Mouse (Mus musculus) stomach, embryonic 16.5 days (tissue): ENCODE results near the gene Prpsap2. TPM values are rescaled to one million over a fixed set of nuclear protein-coding genes. Genes with fewer than 3 reads are reported as not detected.

Source experiments
- ATAC-seq: fragments of 200-750 bp; cut with Nextera tagmentation; 2 replicates; pipeline ENCODE4 v1.8.0; 2017; ENCODE audit warnings: moderate number of reproducible peaks, moderate TSS enrichment; ENCODE audit not compliant: insufficient read depth, low FRiP score
- H3K27ac ChIP-seq: fragments of 300-500 bp; sonication (generic); 2 replicates; pipeline ENCODE4 v1.5.1; 2014; ENCODE audit warnings: low read length
- H3K27me3 ChIP-seq: fragments of 300-500 bp; sonication (generic); 2 replicates; pipeline ENCODE4 v1.6.1; 2014; ENCODE audit warnings: low read length, control low read depth, mixed read lengths; ENCODE audit not compliant: control insufficient read depth, insufficient read depth
- H3K36me3 ChIP-seq: fragments of 300-500 bp; sonication (generic); 2 replicates; pipeline ENCODE4 v1.6.1; 2014; ENCODE audit warnings: low read length; ENCODE audit not compliant: control insufficient read depth, insufficient read depth
- H3K4me1 ChIP-seq: fragments of 300-500 bp; sonication (generic); 2 replicates; pipeline ENCODE4 v1.6.1; 2014; ENCODE audit warnings: low read length, control low read depth, mixed read lengths; ENCODE audit not compliant: control insufficient read depth, insufficient read depth
- H3K4me2 ChIP-seq: fragments of 300-500 bp; sonication (generic); 2 replicates; pipeline ENCODE4 v1.6.1; 2014; ENCODE audit warnings: low read depth, low read length, mixed read lengths
- H3K4me3 ChIP-seq: fragments of 300-500 bp; sonication (generic); replicated peaks from 2 replicates; pipeline ENCODE4 v1.5.1; 2014; ENCODE audit warnings: mild to moderate bottlenecking, low read length
- H3K9ac ChIP-seq: fragments of 300-500 bp; sonication (generic); 2 replicates; pipeline ENCODE4 v1.6.1; 2014; ENCODE audit warnings: low read length
- H3K9me3 ChIP-seq: fragments of 300-500 bp; sonication (generic); replicated peaks from 2 replicates; pipeline ENCODE4 v1.6.1; 2016; ENCODE audit warnings: low read length, control low read depth; ENCODE audit not compliant: control insufficient read depth
- WGBS: fragments of 180-500 bp; shearing (Covaris S2); extraction: QIAGEN DNeasy Blood & Tissue Kit; methylation state at CpG from one replicate; pipeline ENCODE4 v1.1.7; 2014; 5-methylcytosine and 5-hydroxymethylcytosine counted together
- polyA plus RNA-seq: library from polyadenylated mRNA; unstranded; fragments of >200 nt; fragmentation: Nextera tagmentation; extraction: Ambion mirVana; gene quantifications from 2 replicates; pipeline ENCODE4 v1.2.1, GENCODE M21; 2015

Prpsap2 gene
- polyA plus RNA-seq, 1 experiment from 2014 or later, result 26.8 TPM

DNA sequence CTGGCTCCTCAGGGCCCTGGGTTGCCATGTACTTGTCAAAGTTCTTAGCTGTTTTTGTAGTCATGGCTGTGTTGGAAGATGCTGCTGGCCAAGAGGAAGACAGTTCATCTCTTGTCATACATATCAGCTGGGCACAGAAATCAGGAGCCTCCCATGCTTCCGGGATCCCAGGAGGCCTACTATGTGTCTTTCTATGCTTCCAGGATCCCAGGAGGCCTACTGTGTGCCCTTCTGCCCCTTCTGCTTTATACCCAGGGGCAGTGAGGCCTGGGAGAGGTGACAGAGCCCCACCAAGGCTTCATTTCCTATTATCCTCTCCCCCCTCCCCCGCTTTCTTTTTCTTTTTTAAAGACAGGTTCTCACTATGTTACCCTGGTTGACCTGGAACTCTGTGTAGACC, 56.3 kb downstream of the Prpsap2 start:
- no peak overlapping the region for H3K4me3 ChIP-seq
- no peaks in the 10 kb centered on the region for H3K9me3 ChIP-seq
- no peak overlapping the region for H3K4me2 ChIP-seq

GRCm38 (mm10) chr11:61702494-61702893, 59.4 kb downstream of the Prpsap2 start:
- no peaks in the 10 kb centered on the region for H3K36me3 ChIP-seq
- H3K9ac ChIP-seq, result no peak overlapping the region
- ATAC-seq, result no peak
- H3K27me3 ChIP-seq, result no peaks in the 10 kb centered on the region
- WGBS, result 95% methylated on average over 5 of the region's 5 CpGs
- no peaks in the 10 kb centered on the region for H3K9me3 ChIP-seq
- H3K4me2 ChIP-seq, result no peak overlapping the region
- H3K4me3 ChIP-seq, result no peak overlapping the region
- H3K27ac ChIP-seq, result no peak overlapping the region
- peaks cover 5% of the 10 kb centered on the region; the same call in 1 of the 2 replicates for H3K4me1 ChIP-seq

More for the DNA sequence above, 56.3 kb downstream of the Prpsap2 start:
- ATAC-seq, result no peak
- Histone ChIP-seq H3K36me3 (no peaks in the 10 kb centered on the region), H3K4me1 (no peaks in the 10 kb centered on the region), H3K27me3 (no peaks in the 10 kb centered on the region), H3K27ac (no peak overlapping the region), H3K9ac (no peak overlapping the region)
- 89% methylated on average over 2 of the region's 2 CpGs for WGBS

GRCm38 (mm10) chr11:61701696-61702095, 60.2 kb downstream of the Prpsap2 start:
- Histone ChIP-seq H3K4me1 (peaks cover 5% of the 10 kb centered on the region; the same call in 1 of the 2 replicates), H3K27ac (no peak overlapping the region), H3K27me3 (no peaks in the 10 kb centered on the region), H3K9ac (no peak overlapping the region), H3K36me3 (no peaks in the 10 kb centered on the region), H3K4me3 (no peak overlapping the region), H3K9me3 (no peaks in the 10 kb centered on the region), H3K4me2 (no peak overlapping the region)
- ATAC-seq, result no peak
- 66% methylated on average over 5 of the region's 5 CpGs for WGBS

- Histone ChIP-seq H3K36me3 (no peaks in the 10 kb centered on the region), H3K27ac (peak overlapping the region; percentile 47), H3K27me3 (no peaks in the 10 kb centered on the region), H3K9me3 (no peaks in the 10 kb centered on the region), H3K4me1 (peaks cover 5% of the 10 kb centered on the region; the same call in 1 of the 2 replicates), H3K9ac (no peak overlapping the region), H3K4me2 (no peak overlapping the region), H3K4me3 (no peak overlapping the region)
- 63% methylated on average over 4 of the region's 4 CpGs for WGBS
- peak; percentile 65; the same call in 1 of the 2 replicates for ATAC-seq
These were observed 62.0 kb downstream of the Prpsap2 start for GRCm38 (mm10) chr11:61699933-61700332.

DNA sequence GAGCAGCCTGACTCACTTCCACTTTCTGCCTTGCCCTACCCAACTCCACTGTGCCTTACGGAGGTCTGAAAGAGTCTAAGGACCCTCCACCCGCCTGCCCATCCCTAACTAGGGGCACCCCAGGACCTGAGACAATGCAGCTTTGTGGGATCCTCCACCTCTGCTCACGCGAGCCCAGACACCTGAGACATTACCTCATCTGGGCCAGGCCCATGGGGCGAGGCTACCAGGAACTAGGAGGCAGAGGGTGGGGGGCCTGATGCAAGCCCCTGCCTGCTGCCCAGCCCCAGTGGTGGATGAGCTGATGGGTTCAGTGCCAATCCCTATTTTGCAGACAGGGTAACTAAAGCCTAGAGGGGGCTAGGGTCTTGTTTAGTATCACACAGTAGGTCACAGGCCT, 62.4 kb downstream of the Prpsap2 start:
- Histone ChIP-seq H3K27ac (peak overlapping the region; percentile 47), H3K9ac (no peak overlapping the region), H3K36me3 (no peaks in the 10 kb centered on the region), H3K9me3 (no peaks in the 10 kb centered on the region), H3K4me1 (peaks cover 5% of the 10 kb centered on the region; the same call in 1 of the 2 replicates), H3K27me3 (no peaks in the 10 kb centered on the region), H3K4me2 (no peak overlapping the region), H3K4me3 (no peak overlapping the region)
- no peak for ATAC-seq
- WGBS, result 69% methylated on average over 5 of the region's 5 CpGs

- no peak for ATAC-seq
- Histone ChIP-seq H3K4me1 (peaks cover 5% of the 10 kb centered on the region; the same call in 1 of the 2 replicates), H3K27me3 (no peaks in the 10 kb centered on the region), H3K9ac (no peak overlapping the region), H3K9me3 (no peaks in the 10 kb centered on the region), H3K4me3 (no peak overlapping the region), H3K36me3 (no peaks in the 10 kb centered on the region), H3K27ac (no peak overlapping the region), H3K4me2 (no peak overlapping the region)
These were observed 63.0 kb downstream of the Prpsap2 start for GRCm38 (mm10) chr11:61698852-61699251.

- no peak overlapping the region for H3K4me3 ChIP-seq
- WGBS, result 86% methylated on average over 5 of the region's 5 CpGs
- no peak overlapping the region for H3K9ac ChIP-seq
- no peaks in the 10 kb centered on the region for H3K27me3 ChIP-seq
- no peaks in the 10 kb centered on the region for H3K9me3 ChIP-seq
- no peak overlapping the region for H3K27ac ChIP-seq
- no peak overlapping the region for H3K4me2 ChIP-seq
- no peaks in the 10 kb centered on the region for H3K4me1 ChIP-seq
- no peak for ATAC-seq
- H3K36me3 ChIP-seq, result no peaks in the 10 kb centered on the region
These were observed 68.9 kb downstream of the Prpsap2 start for GRCm38 (mm10) chr11:61692996-61693395.

GRCm38 (mm10) chr11:61687595-61687994, 74.3 kb downstream of the Prpsap2 start:
- ATAC-seq, result no peak
- WGBS, result 48% methylated on average over 2 of the region's 2 CpGs
- H3K9ac ChIP-seq, result no peak overlapping the region

DNA sequence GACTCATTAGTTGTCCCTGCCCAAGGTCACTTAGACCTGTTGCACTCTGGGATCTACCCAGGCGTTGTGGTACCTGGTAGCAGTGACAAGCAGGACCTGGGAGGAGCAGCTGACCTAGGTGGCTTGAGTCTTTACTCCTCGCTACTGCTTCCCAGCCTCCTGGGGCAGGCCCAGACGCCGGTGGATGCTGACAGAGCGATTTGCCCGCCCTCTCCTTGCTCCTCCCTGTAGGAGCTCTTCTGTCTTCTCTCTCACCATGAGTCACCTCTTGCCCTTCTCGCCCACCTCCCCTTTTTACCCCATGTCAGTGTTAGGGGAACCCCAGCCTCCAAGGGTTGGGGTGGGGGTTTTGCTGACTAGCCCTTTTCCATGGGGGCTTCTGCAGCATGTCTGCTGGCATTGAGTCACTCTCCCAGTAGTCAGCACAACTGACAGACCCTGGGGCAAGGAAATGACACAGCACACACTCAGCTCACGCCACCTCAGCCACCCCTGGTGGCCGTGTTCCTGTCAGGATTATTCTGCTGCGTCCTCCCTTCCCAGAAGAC, 74.9 kb downstream of the Prpsap2 start:
- no peak for ATAC-seq
- H3K4me1 ChIP-seq, result peaks cover 15% of the 10 kb centered on the region; the same call in 1 of the 2 replicates
- no peaks in the 10 kb centered on the region for H3K9me3 ChIP-seq
- 50% methylated on average over 10 of the region's 10 CpGs for WGBS
- peak overlapping the region; percentile 64 for H3K27ac ChIP-seq
- H3K36me3 ChIP-seq, result no peaks in the 10 kb centered on the region
- H3K27me3 ChIP-seq, result peaks cover 14% of the 10 kb centered on the region; the same call in 1 of the 2 replicates
- peak overlapping the region; percentile 24; the same call in 1 of the 2 replicates for H3K4me2 ChIP-seq
- H3K4me3 ChIP-seq, result no peak overlapping the region
- H3K9ac ChIP-seq, result no peak overlapping the region; the same call in 1 of the 2 replicates

More at GRCm38 (mm10) chr11:61687595-61687994, 74.3 kb downstream of the Prpsap2 start:
- Histone ChIP-seq H3K4me3 (no peak overlapping the region), H3K36me3 (no peaks in the 10 kb centered on the region), H3K27me3 (peaks cover 14% of the 10 kb centered on the region; the same call in 1 of the 2 replicates), H3K27ac (peak overlapping the region; percentile 64), H3K4me1 (peaks cover 15% of the 10 kb centered on the region; the same call in 1 of the 2 replicates), H3K9me3 (no peaks in the 10 kb centered on the region), H3K4me2 (no peak overlapping the region)
